In the genomic region with DNA sequence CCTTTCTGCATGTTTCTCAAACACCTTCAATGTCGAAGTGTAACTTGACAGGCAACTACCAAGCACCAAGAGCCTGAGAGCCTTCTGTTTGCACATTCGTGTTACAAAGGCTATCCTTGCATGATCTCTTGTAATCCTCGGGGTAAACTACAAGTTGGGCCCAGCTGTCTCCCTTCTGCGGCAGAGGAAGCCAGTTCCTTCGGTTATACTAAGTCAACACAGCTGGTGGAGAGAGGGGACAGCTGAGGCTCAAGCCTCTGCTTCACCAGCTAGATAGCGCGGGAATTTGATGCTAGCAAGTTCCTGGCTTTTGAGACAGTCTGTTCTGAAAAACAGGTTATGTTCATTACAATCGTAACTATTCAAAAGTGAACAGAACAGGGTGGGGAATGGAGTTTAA, we compare ENCODE assay signal across 23 mouse cellular contexts. TPM values are rescaled to one million over a fixed set of nuclear protein-coding genes. Genes with fewer than 3 reads are reported as not detected.
DNase-seq lines count a peak whose midpoint lies in the region; ATAC-seq and TF ChIP-seq lines count a peak whose summit lies in the region.
"Had no signal": no experiment of that assay in that cellular context is flagged by ENCODE, and none has a peak within 500 bp of the region (broad histone marks: within the 10 kb centered on the region; RNA-seq: fewer than 3 reads in every experiment).

No protein-coding gene starts in this region.

- no peaks in the 10 kb centered on the region for H3K36me3 ChIP-seq in kidney, postnatal 0 days (ENCODE audit: insufficient read depth, low read length)
- H3K36me3 ChIP-seq in embryonic facial prominence, embryonic 14.5 days (ENCODE audit: control insufficient read depth, insufficient read depth, low read length) = no peaks in the 10 kb centered on the region
- H3K36me3 ChIP-seq in stomach, embryonic 14.5 days (ENCODE audit: control insufficient read depth, insufficient read depth, low read length) = no peaks in the 10 kb centered on the region
- H3K36me3 ChIP-seq: liver, embryonic 13.5 days; neural tube, embryonic 15.5 days had no signal

- no peak for TF ChIP-seq CTCF in kidney, postnatal 0 days (IDR thresholded peaks at IDR 0.05; ENCODE audit: low read depth)

- no peaks in the 10 kb centered on the region for H3K9me3 ChIP-seq in kidney, postnatal 0 days (replicated peaks; ENCODE audit: low read length)
- H3K9me3 ChIP-seq in embryonic facial prominence, embryonic 14.5 days (ENCODE audit: control insufficient read depth, low read length) = no peaks in the 10 kb centered on the region
- no peaks in the 10 kb centered on the region for H3K9me3 ChIP-seq in stomach, embryonic 14.5 days (ENCODE audit: control insufficient read depth, low read depth, low read length)
- H3K9me3 ChIP-seq: liver, embryonic 13.5 days; neural tube, embryonic 15.5 days had no signal

- intact Hi-C loops in heart, postnatal 25 days (cut with DNase I) = no loop called here

- H3K27me3 ChIP-seq in kidney, postnatal 0 days (ENCODE audit: insufficient read depth, low read length) = no peaks in the 10 kb centered on the region
- no peaks in the 10 kb centered on the region for H3K27me3 ChIP-seq in embryonic facial prominence, embryonic 14.5 days (replicated peaks; ENCODE audit: control insufficient read depth, insufficient read depth, low read length)
- no peaks in the 10 kb centered on the region for H3K27me3 ChIP-seq in stomach, embryonic 14.5 days (ENCODE audit: control insufficient read depth, insufficient read depth, low read length)
- H3K27me3 ChIP-seq: neural tube, embryonic 15.5 days had no signal

- no peaks in the 10 kb centered on the region for H3K4me1 ChIP-seq in kidney, postnatal 0 days (replicated peaks; ENCODE audit: insufficient read depth, low read length)
- H3K4me1 ChIP-seq in embryonic facial prominence, embryonic 14.5 days (ENCODE audit: control insufficient read depth, insufficient read depth, low read length) = no peaks in the 10 kb centered on the region; the same call in 1 of the 2 replicates
- H3K4me1 ChIP-seq in stomach, embryonic 14.5 days (ENCODE audit: control insufficient read depth, insufficient read depth, low read length) = peaks cover 10% of the 10 kb centered on the region; the same call in 1 of the 2 replicates

- WGBS in kidney, postnatal 0 days = 38% methylated on average over 8 of the region's 8 CpGs
- 30% methylated on average over 8 of the region's 8 CpGs for WGBS in embryonic facial prominence, embryonic 14.5 days
- WGBS in stomach, embryonic 14.5 days = 22% methylated on average over 8 of the region's 8 CpGs

- H3K9ac ChIP-seq in kidney, postnatal 0 days (ENCODE audit: low read depth, low read length) = no peak overlapping the region
- no peak overlapping the region for H3K9ac ChIP-seq in embryonic facial prominence, embryonic 14.5 days (ENCODE audit: low read depth, low read length)
- H3K9ac ChIP-seq in stomach, embryonic 14.5 days (replicated peaks; ENCODE audit: low read depth, low read length) = no peak overlapping the region
- H3K9ac ChIP-seq: liver, embryonic 13.5 days; neural tube, embryonic 15.5 days had no signal

- no peak for ATAC-seq in kidney, postnatal 0 days (replicated peaks; ENCODE audit: low FRiP score, low read depth)
- peak; percentile 80 for ATAC-seq in embryonic facial prominence, embryonic 14.5 days (ENCODE audit: low read depth)
- ATAC-seq in stomach, embryonic 14.5 days (ENCODE audit: insufficient number of reproducible peaks, insufficient read depth, low FRiP score, low read depth) = no peak
- ATAC-seq: CD4-positive, CD25-positive, alpha-beta regulatory T cell, adult 4 months had no signal

- H3K4me3 ChIP-seq in kidney, postnatal 0 days (replicated peaks; ENCODE audit: low read depth, low read length) = no peak overlapping the region
- no peak overlapping the region for H3K4me3 ChIP-seq in embryonic facial prominence, embryonic 14.5 days (ENCODE audit: low read depth, low read length)
- H3K4me3 ChIP-seq in stomach, embryonic 14.5 days (ENCODE audit: low read depth, low read length) = no peak overlapping the region
- H3K4me3 ChIP-seq: liver, embryonic 13.5 days; neural tube, embryonic 15.5 days had no signal

- no peak overlapping the region for H3K4me2 ChIP-seq in kidney, postnatal 0 days (ENCODE audit: low read length)
- no peak overlapping the region for H3K4me2 ChIP-seq in embryonic facial prominence, embryonic 14.5 days (ENCODE audit: low read depth, low read length)
- H3K4me2 ChIP-seq in stomach, embryonic 14.5 days (replicated peaks; ENCODE audit: low read depth, low read length) = no peak overlapping the region
- H3K4me2 ChIP-seq: liver, embryonic 13.5 days; neural tube, embryonic 15.5 days had no signal

- H3K27ac ChIP-seq in kidney, postnatal 0 days = no peak overlapping the region
- H3K27ac ChIP-seq in embryonic facial prominence, embryonic 14.5 days (replicated peaks; ENCODE audit: low read depth, low read length) = no peak overlapping the region
- H3K27ac ChIP-seq in stomach, embryonic 14.5 days (ENCODE audit: low read length) = peak overlapping the region; percentile 40; the same call in 1 of the 2 replicates
- H3K27ac ChIP-seq: liver, embryonic 13.5 days; neural tube, embryonic 15.5 days had no signal

- DNase-seq in kidney, postnatal 0 days (ENCODE audit: low spot score) = peak; percentile 79
- DNase-seq in kidney, postnatal 36 days = no peak
- peak; percentile 46 for DNase-seq in retina, postnatal 1 day
- no peak for DNase-seq in retina, embryonic 14.5 days (ENCODE audit: low spot score)
- peak; percentile 88 for DNase-seq in embryonic facial prominence, embryonic 14.5 days (ENCODE audit: low spot score)
- DNase-seq in right cerebral cortex, postnatal 25 days = no peak
- no peak for DNase-seq in heart, postnatal 25 days (ENCODE audit: low spot score)
- DNase-seq: adrenal gland, adult 2 months; cerebellum, adult 2 months; gastrocnemius, postnatal 10 days; kidney, postnatal 25 days; liver, embryonic 13.5 days; right cerebral cortex, adult 18-20 months had no signal

RNA-seq across cellular contexts. Expression of a gene that starts 5.3 kb away (rescaled TPM):
- polyA plus RNA-seq in kidney, postnatal 0 days (2015; fragmentation: Nextera tagmentation; extraction: Ambion mirVana) = 56.5 and 59.1 TPM in 2 replicates
- polyA plus RNA-seq in embryonic facial prominence, embryonic 14.5 days (2014; fragmentation: Nextera tagmentation; extraction: Ambion mirVana) = 60.5 and 71.2 TPM in 2 replicates
- polyA plus RNA-seq in stomach, embryonic 14.5 days (2014; fragmentation: Nextera tagmentation; extraction: Ambion mirVana) = 67.3 and 72.7 TPM in 2 replicates
- 10 to 100 TPM; 42.8 to 43.9 TPM for total RNA-seq in heart, postnatal 25 days (2021)

RNA-seq across cellular contexts. Expression of a gene that starts 22.8 kb away (rescaled TPM):
- 2.5 TPM in 2 replicates for polyA plus RNA-seq in kidney, postnatal 0 days (2015; fragmentation: Nextera tagmentation; extraction: Ambion mirVana)
- polyA plus RNA-seq in embryonic facial prominence, embryonic 14.5 days (2014; fragmentation: Nextera tagmentation; extraction: Ambion mirVana) = 7.1 and 13.7 TPM in 2 replicates
- 0.17 and 0.34 TPM in 2 replicates for polyA plus RNA-seq in stomach, embryonic 14.5 days (2014; fragmentation: Nextera tagmentation; extraction: Ambion mirVana)
- not detected for total RNA-seq in heart, postnatal 25 days (2021)
- total RNA-seq: megakaryocyte, adult 5-6 weeks had no signal
- polyA plus RNA-seq: CD4-positive, CD25-positive, alpha-beta regulatory T cell, adult 4 months had no signal

RNA-seq across cellular contexts. Expression of a gene that starts 31.6 kb away (rescaled TPM):
- polyA plus RNA-seq in kidney, postnatal 0 days (2015; fragmentation: Nextera tagmentation; extraction: Ambion mirVana) = 0.13 and 0.18 TPM in 2 replicates
- 0.29 and 0.60 TPM in 2 replicates for polyA plus RNA-seq in embryonic facial prominence, embryonic 14.5 days (2014; fragmentation: Nextera tagmentation; extraction: Ambion mirVana)
- 0.13 and 0.15 TPM in 2 replicates for polyA plus RNA-seq in stomach, embryonic 14.5 days (2014; fragmentation: Nextera tagmentation; extraction: Ambion mirVana)
- total RNA-seq in heart, postnatal 25 days (2021) = not detected
- total RNA-seq: heart, adult 8-10 months; heart, postnatal 14 days; layer of hippocampus, postnatal 14 days; monocyte, adult 5-6 weeks had no signal
- polyA plus RNA-seq: CD4-positive, CD25-positive, alpha-beta regulatory T cell, adult 4 months; cortical plate, adult 2 months; liver, embryonic 13.5 days; spleen, adult 2 months had no signal

RNA-seq across cellular contexts. Expression of a gene that starts 38.3 kb away (rescaled TPM):
- polyA plus RNA-seq in kidney, postnatal 0 days (2015; fragmentation: Nextera tagmentation; extraction: Ambion mirVana) = 62.1 and 69.1 TPM in 2 replicates
- 91.9 and 92.5 TPM in 2 replicates for polyA plus RNA-seq in embryonic facial prominence, embryonic 14.5 days (2014; fragmentation: Nextera tagmentation; extraction: Ambion mirVana)
- 71.8 and 74.2 TPM in 2 replicates for polyA plus RNA-seq in stomach, embryonic 14.5 days (2014; fragmentation: Nextera tagmentation; extraction: Ambion mirVana)
- total RNA-seq in heart, postnatal 25 days (2021) = 10 to 100 TPM; 61.9 to 62.9 TPM

Comparison
In these comparisons a context has a peak if more than half of its experiments do, and no peak if none do; other contexts are left out.
1. DNase-seq: peak in kidney, postnatal 0 days (single experiment), retina, postnatal 1 day (single experiment) and embryonic facial prominence, embryonic 14.5 days (single experiment); none in kidney, postnatal 36 days (0 of 2), retina, embryonic 14.5 days (single experiment), right cerebral cortex, postnatal 25 days (single experiment) and heart, postnatal 25 days (single experiment).